35 mouse cellular contexts compared by ENCODE assay signal in the genomic region with DNA sequence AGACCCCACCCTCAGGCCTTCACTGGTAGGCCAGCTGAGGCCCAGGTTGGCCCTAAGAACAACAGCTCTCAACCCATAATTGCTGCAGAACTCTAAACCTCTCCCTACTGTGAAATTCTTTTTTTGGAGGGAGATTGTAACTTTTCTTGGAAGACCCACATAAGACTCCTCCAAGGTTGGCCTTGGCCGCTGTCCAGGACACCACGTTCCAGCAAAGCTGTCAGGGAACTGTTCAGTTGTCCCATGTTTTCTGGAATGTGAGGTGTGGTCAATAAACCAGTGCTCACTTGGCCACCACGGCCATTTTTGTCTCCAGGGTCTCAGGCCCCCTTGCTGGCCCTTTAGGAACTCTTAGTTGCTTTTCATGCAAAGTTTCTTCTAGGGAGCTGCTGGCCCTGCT. TPM values are rescaled to one million over a fixed set of nuclear protein-coding genes. Genes with fewer than 3 reads are reported as not detected.
A peak's percentile ranks its signal among the peaks of the same experiment; 100 is the strongest.
DNase-seq lines count a peak whose midpoint lies in the region; ATAC-seq and TF ChIP-seq lines count a peak whose summit lies in the region.
"Had no signal": no experiment of that assay in that cellular context is flagged by ENCODE, and none has a peak within 500 bp of the region (broad histone marks: within the 10 kb centered on the region; RNA-seq: fewer than 3 reads in every experiment).

No protein-coding gene starts in this region.

- peaks cover 21% of the 10 kb centered on the region for H3K36me3 ChIP-seq in heart, adult 2 months (ENCODE audit: control insufficient read depth, insufficient read depth, low read length)
- H3K36me3 ChIP-seq in limb, embryonic 15.5 days, result peaks cover 96% of the 10 kb centered on the region
- peaks cover 96% of the 10 kb centered on the region for H3K36me3 ChIP-seq in limb, embryonic 10.5 days

- peaks cover 5% of the 10 kb centered on the region for H3K4me1 ChIP-seq in heart, adult 2 months (ENCODE audit: control insufficient read depth, insufficient read depth, low read length)
- H3K4me1 ChIP-seq in limb, embryonic 15.5 days, result 0 out of 2 replicates have a peak, but pooled peaks cover 4% of the 10 kb centered on the region
- H3K4me1 ChIP-seq in limb, embryonic 10.5 days, result no peaks in the 10 kb centered on the region
- peaks cover 6% of the 10 kb centered on the region; the same call in 1 of the 2 replicates for H3K4me1 ChIP-seq in embryonic fibroblast, embryonic 13.5 days (ENCODE audit: control insufficient read depth, insufficient read depth, low read length)
- H3K4me1 ChIP-seq: embryonic facial prominence, embryonic 13.5 days; heart, embryonic 13.5 days had no signal

- ATAC-seq in limb, embryonic 15.5 days (ENCODE audit: insufficient number of reproducible peaks, low FRiP score, low TSS enrichment, low read depth), result 0 out of 2 replicates have a peak, but pooled peaks have one; percentile 1
- ATAC-seq: forebrain, embryonic 16.5 days; intestine, embryonic 16.5 days; midbrain, embryonic 16.5 days had no signal

- no peak overlapping the region for H3K9ac ChIP-seq in heart, adult 2 months (ENCODE audit: low read depth, low read length)
- no peak overlapping the region for H3K9ac ChIP-seq in limb, embryonic 15.5 days
- H3K9ac ChIP-seq: embryonic facial prominence, embryonic 13.5 days; heart, embryonic 13.5 days; liver, embryonic 14.5 days had no signal

- WGBS in heart, adult 2 months, result 59% methylated on average over 3 of the region's 3 CpGs
- 88% methylated on average over 3 of the region's 3 CpGs for WGBS in limb, embryonic 15.5 days
- WGBS in limb, embryonic 10.5 days, result 97% methylated on average over 3 of the region's 3 CpGs

- no peaks in the 10 kb centered on the region for H3K9me3 ChIP-seq in limb, embryonic 15.5 days
- H3K9me3 ChIP-seq in limb, embryonic 10.5 days (replicated peaks), result no peaks in the 10 kb centered on the region
- H3K9me3 ChIP-seq: embryonic facial prominence, embryonic 13.5 days; heart, embryonic 13.5 days had no signal

- TF ChIP-seq CTCF in heart, adult 2 months (IDR thresholded peaks at IDR 0.05), result no peak
- no peak for TF ChIP-seq CTCF in embryonic fibroblast, embryonic 13.5 days (IDR thresholded peaks at IDR 0.05; ENCODE audit: borderline replicate concordance, insufficient read depth, low read length)

- intact Hi-C loops in heart, adult 2 months (cut with DNase I), result loop anchor here (2.0 kb wide), 1 partner anchor 29 kb away; a partner anchor contains a TSS

- H3K4me3 ChIP-seq in heart, adult 2 months, result no peak overlapping the region
- H3K4me3 ChIP-seq in limb, embryonic 15.5 days, result no peak overlapping the region
- H3K4me3 ChIP-seq in limb, embryonic 10.5 days, result no peak overlapping the region
- H3K4me3 ChIP-seq in embryonic fibroblast, embryonic 13.5 days (ENCODE audit: insufficient read depth, low read length), result no peak overlapping the region
- H3K4me3 ChIP-seq: embryonic facial prominence, embryonic 13.5 days; erythroblast, embryonic 14.5 days; heart, embryonic 13.5 days; myocyte had no signal

- no peak for TF ChIP-seq POLR2A in heart, adult 2 months (IDR thresholded peaks at IDR 0.05; ENCODE audit: insufficient read depth, low read depth, low read length)
- no peak for TF ChIP-seq POLR2A in embryonic fibroblast, embryonic 13.5 days (IDR thresholded peaks at IDR 0.05; ENCODE audit: low read depth, low read length)

- DNase-seq in heart, adult 2 months, result no peak
- no peak for DNase-seq in heart, adult 11 months
- DNase-seq in limb, embryonic 10.5 days (ENCODE audit: low spot score), result no peak
- DNase-seq in testis, postnatal 10 days (ENCODE audit: low spot score), result peak; percentile 81
- DNase-seq in embryo, embryonic 9.5 days (ENCODE audit: extremely low spot score), result no peak
- DNase-seq: adrenal gland, postnatal 25 days; cerebellum, adult 11-12 months; cerebellum, adult 9-11 months; embryo, embryonic 11 days; gastrocnemius, postnatal 10 days; kidney, postnatal 14 days; left cerebral cortex, postnatal 4 days; liver; lung, adult 2 months had no signal

- H3K4me2 ChIP-seq in limb, embryonic 15.5 days, result no peak overlapping the region
- H3K4me2 ChIP-seq: embryonic facial prominence, embryonic 13.5 days; heart, embryonic 13.5 days; midbrain, embryonic 11.5 days had no signal

- peak overlapping the region; percentile 33 for H3K27ac ChIP-seq in heart, adult 2 months
- H3K27ac ChIP-seq in limb, embryonic 15.5 days, result no peak overlapping the region
- no peak overlapping the region for H3K27ac ChIP-seq in limb, embryonic 10.5 days
- H3K27ac ChIP-seq in embryonic fibroblast, embryonic 13.5 days (ENCODE audit: insufficient read depth, low read length), result peak overlapping the region; percentile 91
- H3K27ac ChIP-seq: embryonic facial prominence, embryonic 13.5 days; heart, embryonic 13.5 days; liver, embryonic 14.5 days; stomach, postnatal 0 days had no signal

- TF ChIP-seq EP300 in heart, adult 2 months (IDR thresholded peaks at IDR 0.05; ENCODE audit: insufficient read depth, low read depth, low read length), result no peak

- H3K79me2 ChIP-seq in heart, adult 2 months (replicated peaks; ENCODE audit: control insufficient read depth, insufficient read depth, low read length), result no peaks in the 10 kb centered on the region

- no peaks in the 10 kb centered on the region for H3K27me3 ChIP-seq in heart, adult 2 months (ENCODE audit: control insufficient read depth, insufficient read depth, low read length)
- no peaks in the 10 kb centered on the region for H3K27me3 ChIP-seq in limb, embryonic 15.5 days
- H3K27me3 ChIP-seq in limb, embryonic 10.5 days (ENCODE audit: low read depth, poor library complexity, severe bottlenecking), result no peaks in the 10 kb centered on the region
- H3K27me3 ChIP-seq: embryonic facial prominence, embryonic 13.5 days; heart, embryonic 13.5 days had no signal

RNA-seq across cellular contexts. Expression of a gene that starts 9.9 kb away (rescaled TPM):
- total RNA-seq in heart, adult 2 months (2021), result 100 to 1,000 TPM; 127 to 140 TPM
- 102 and 151 TPM in 2 replicates for polyA plus RNA-seq in heart, adult 2 months (2012; rRNA removed)
- polyA plus RNA-seq in limb, embryonic 15.5 days (2015; fragmentation: Nextera tagmentation; extraction: Ambion mirVana), result 163 and 177 TPM in 2 replicates
- polyA plus RNA-seq in limb, embryonic 10.5 days (2016; fragmentation: Nextera tagmentation; extraction: Ambion mirVana), result 179 TPM in 2 replicates
- polyA plus RNA-seq in embryonic fibroblast, embryonic 13.5 days (2011; ENCODE audit: insufficient read length, low read depth, missing spikeins), result 61.9 and 68.9 TPM in 2 replicates

RNA-seq across cellular contexts. Expression of a gene that starts 9.9 kb away (rescaled TPM):
- total RNA-seq in heart, adult 2 months (2021), result 10 to 100 TPM; 11.3 to 11.5 TPM
- polyA plus RNA-seq in heart, adult 2 months (2012; rRNA removed), result 7.9 and 14.0 TPM in 2 replicates
- 39.7 and 41.9 TPM in 2 replicates for polyA plus RNA-seq in limb, embryonic 15.5 days (2015; fragmentation: Nextera tagmentation; extraction: Ambion mirVana)
- polyA plus RNA-seq in limb, embryonic 10.5 days (2016; fragmentation: Nextera tagmentation; extraction: Ambion mirVana), result 73.7 and 85.5 TPM in 2 replicates
- 16.6 and 19.5 TPM in 2 replicates for polyA plus RNA-seq in embryonic fibroblast, embryonic 13.5 days (2011; ENCODE audit: insufficient read length, low read depth, missing spikeins)

RNA-seq across cellular contexts. Expression of a gene that starts 14.3 kb away (rescaled TPM):
- 10 to 100 TPM; 38.2 to 40.1 TPM for total RNA-seq in heart, adult 2 months (2021)
- 36.0 and 51.1 TPM in 2 replicates for polyA plus RNA-seq in heart, adult 2 months (2012; rRNA removed)
- polyA plus RNA-seq in limb, embryonic 15.5 days (2015; fragmentation: Nextera tagmentation; extraction: Ambion mirVana), result 95.1 and 95.3 TPM in 2 replicates
- polyA plus RNA-seq in limb, embryonic 10.5 days (2016; fragmentation: Nextera tagmentation; extraction: Ambion mirVana), result 92.4 and 94.1 TPM in 2 replicates
- polyA plus RNA-seq in embryonic fibroblast, embryonic 13.5 days (2011; ENCODE audit: insufficient read length, low read depth, missing spikeins), result 78.3 and 92.0 TPM in 2 replicates

RNA-seq across cellular contexts. Expression of a gene that starts 14.3 kb away (rescaled TPM):
- total RNA-seq in heart, adult 2 months (2021), result 10 to 100 TPM; 37.6 to 40.6 TPM
- 34.6 and 39.4 TPM in 2 replicates for polyA plus RNA-seq in heart, adult 2 months (2012; rRNA removed)
- 196 and 206 TPM in 2 replicates for polyA plus RNA-seq in limb, embryonic 15.5 days (2015; fragmentation: Nextera tagmentation; extraction: Ambion mirVana)
- polyA plus RNA-seq in limb, embryonic 10.5 days (2016; fragmentation: Nextera tagmentation; extraction: Ambion mirVana), result 85.7 and 97.9 TPM in 2 replicates
- 56.8 and 66.1 TPM in 2 replicates for polyA plus RNA-seq in embryonic fibroblast, embryonic 13.5 days (2011; ENCODE audit: insufficient read length, low read depth, missing spikeins)

RNA-seq across cellular contexts. Expression of a gene that starts 18.6 kb away (rescaled TPM):
- not detected for total RNA-seq in heart, adult 2 months (2021)
- 0.20 TPM in 1 of 2 replicates, not detected in the other for polyA plus RNA-seq in heart, adult 2 months (2012; rRNA removed)
- 0.22 TPM in 1 of 2 replicates, not detected in the other for polyA plus RNA-seq in limb, embryonic 15.5 days (2015; fragmentation: Nextera tagmentation; extraction: Ambion mirVana)
- polyA plus RNA-seq in limb, embryonic 10.5 days (2016; fragmentation: Nextera tagmentation; extraction: Ambion mirVana), result not detected in 2 replicates
- not detected in 2 replicates for polyA plus RNA-seq in embryonic fibroblast, embryonic 13.5 days (2011; ENCODE audit: insufficient read length, low read depth, missing spikeins)
- total RNA-seq: adrenal gland, adult 18-20 months; adrenal gland, postnatal 25 days; gastrocnemius, postnatal 10 days; heart, adult 18-20 months; heart, postnatal 10 days; hematopoietic stem cell, adult 5-6 weeks; megakaryocyte progenitor cell, adult 5-6 weeks had no signal
- polyA plus RNA-seq: embryonic facial prominence, embryonic 13.5 days; erythroblast, embryonic 14.5 days; forebrain, embryonic 11.5 days; heart, embryonic 13.5 days; intestine, embryonic 16.5 days; kidney, embryonic 14.5 days; midbrain, embryonic 11.5 days; myocyte; neural tube, embryonic 14.5 days; spleen, adult 2 months had no signal

Comparison
In these comparisons a context has a peak if more than half of its experiments do, and no peak if none do; other contexts are left out.
1. H3K27ac ChIP-seq: peak in heart, adult 2 months (single experiment) and embryonic fibroblast, embryonic 13.5 days (single experiment); none in limb, embryonic 15.5 days (single experiment) and limb, embryonic 10.5 days (single experiment).